Comparison of ENCODE assay signal across 19 mouse cellular contexts in the genomic region with DNA sequence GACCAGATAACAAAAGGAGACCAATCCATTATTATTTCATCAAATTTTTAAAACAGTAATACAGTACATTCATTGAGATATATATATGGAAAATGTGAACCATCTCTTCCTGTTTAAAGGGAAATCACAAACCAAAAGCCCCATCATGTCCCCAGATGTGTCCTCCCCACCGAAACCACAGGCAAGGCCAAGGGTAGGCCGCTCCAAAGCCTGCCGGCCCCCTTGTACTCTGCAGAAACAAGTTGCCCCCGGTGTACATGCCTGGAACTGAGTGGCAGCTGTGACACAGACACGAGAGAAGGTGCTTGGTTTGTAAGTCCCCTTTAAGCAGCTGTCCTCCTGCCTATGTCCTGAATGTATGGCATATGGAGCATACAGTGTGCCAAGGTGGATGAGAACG.
DNase-seq lines count a peak whose midpoint lies in the region; ATAC-seq and TF ChIP-seq lines count a peak whose summit lies in the region.
"Had no signal": no experiment of that assay in that cellular context is flagged by ENCODE, and none has a peak within 500 bp of the region (broad histone marks: within the 10 kb centered on the region; RNA-seq: fewer than 3 reads in every experiment).

No protein-coding gene starts in this region.

- no peak overlapping the region for H3K4me2 ChIP-seq in kidney, embryonic 14.5 days (replicated peaks; ENCODE audit: low read depth, low read length)
- H3K4me2 ChIP-seq in CH12.LX (ENCODE audit: insufficient read depth, low read depth, poor library complexity, severe bottlenecking), result no peak overlapping the region
- H3K4me2 ChIP-seq in liver, postnatal 0 days (ENCODE audit: low read depth, low read length), result no peak overlapping the region
- H3K4me2 ChIP-seq: heart, embryonic 15.5 days; intestine, embryonic 15.5 days; midbrain, embryonic 12.5 days; neural tube, embryonic 15.5 days had no signal

- dilution Hi-C loops in CH12.LX (cut with MboI; ENCODE audit: extremely low pct_ligation_motif_present, extremely low pct_unique_long_range_greater_than_20kb, low sequenced_read_pairs), result no loop called here

- H3K36me3 ChIP-seq in kidney, embryonic 14.5 days (ENCODE audit: control insufficient read depth, insufficient read depth, low read length), result peaks cover 4% of the 10 kb centered on the region; the same call in 1 of the 2 replicates
- H3K36me3 ChIP-seq in CH12.LX (replicated peaks in 1 of 2; ENCODE audit: control insufficient read depth in 1 of 2, insufficient read depth in 1 of 2, low read length in 1 of 2), result peaks cover 11 to 43% of the 10 kb centered on the region in 2 experiments
- H3K36me3 ChIP-seq in liver, postnatal 0 days (replicated peaks; ENCODE audit: insufficient read depth, low read length), result peaks cover 29% of the 10 kb centered on the region
- H3K36me3 ChIP-seq: heart, embryonic 15.5 days had no signal

- no peak for TF ChIP-seq POLR2A in CH12.LX (IDR thresholded peaks at IDR 0.05; ENCODE audit: low read depth, low read length)

- H3K4me1 ChIP-seq in kidney, embryonic 14.5 days (ENCODE audit: control insufficient read depth, insufficient read depth, low read length), result no peaks in the 10 kb centered on the region; the same call in 1 of the 2 replicates
- H3K4me1 ChIP-seq in CH12.LX (ENCODE audit: control insufficient read depth in 1 of 2, insufficient read depth in 2 of 2), result peaks cover 4 to 15% of the 10 kb centered on the region in 2 experiments; a peak in 3 of 4 replicates
- H3K4me1 ChIP-seq in liver, postnatal 0 days (ENCODE audit: insufficient read depth), result no peaks in the 10 kb centered on the region
- H3K4me1 ChIP-seq: midbrain, embryonic 12.5 days had no signal

- H3K9me3 ChIP-seq in kidney, embryonic 14.5 days (ENCODE audit: control insufficient read depth, low read length), result no peaks in the 10 kb centered on the region
- no peaks in the 10 kb centered on the region for H3K9me3 ChIP-seq in CH12.LX (replicated peaks; ENCODE audit: low read length)
- no peaks in the 10 kb centered on the region for H3K9me3 ChIP-seq in liver, postnatal 0 days (ENCODE audit: low read length)
- H3K9me3 ChIP-seq: heart, embryonic 15.5 days; intestine, embryonic 15.5 days; midbrain, embryonic 12.5 days; neural tube, embryonic 15.5 days had no signal

- no peak for TF ChIP-seq CTCF in CH12.LX (conservative IDR thresholded peaks at IDR 0.05 in 1 of 2, IDR thresholded peaks at IDR 0.05 in 1 of 2; ENCODE audit: low read depth in 2 of 2, low read length in 2 of 2)
- no peak for TF ChIP-seq CTCF in liver, postnatal 0 days (IDR thresholded peaks at IDR 0.05; ENCODE audit: low read depth)

- no peak overlapping the region for H3K9ac ChIP-seq in kidney, embryonic 14.5 days (ENCODE audit: low read depth, low read length)
- no peak overlapping the region for H3K9ac ChIP-seq in CH12.LX (ENCODE audit: insufficient read depth, low read depth)
- H3K9ac ChIP-seq in liver, postnatal 0 days (replicated peaks), result no peak overlapping the region
- H3K9ac ChIP-seq: forebrain, postnatal 0 days; heart, embryonic 15.5 days; intestine, embryonic 15.5 days; midbrain, embryonic 12.5 days; neural tube, embryonic 15.5 days had no signal

- peaks cover 8% of the 10 kb centered on the region; the same call in 1 of the 2 replicates for H3K79me2 ChIP-seq in CH12.LX (replicated peaks; ENCODE audit: control insufficient read depth, extremely low read depth, insufficient read depth, poor library complexity, severe bottlenecking)

- no peak for DNase-seq in kidney, postnatal 10 days
- DNase-seq in 416B (ENCODE audit: low read depth) (peak; percentile 91), CH12.LX (ENCODE audit: extremely low read depth) (peak; percentile 29)
- DNase-seq in liver, postnatal 0 days, result no peak
- DNase-seq: adrenal gland, postnatal 14 days; forebrain, postnatal 0 days; gastrocnemius, postnatal 36 days; heart, postnatal 36 days had no signal

- in situ Hi-C loops in CH12.LX (cut with MboI; ENCODE audit: low pct_ligation_motif_present, low pct_unique_long_range_greater_than_20kb, low sequenced_read_pairs), result no loop called here

- no peaks in the 10 kb centered on the region for H3K27me3 ChIP-seq in kidney, embryonic 14.5 days (ENCODE audit: control insufficient read depth, insufficient read depth, low read length)
- no peaks in the 10 kb centered on the region for H3K27me3 ChIP-seq in CH12.LX (replicated peaks)
- H3K27me3 ChIP-seq in liver, postnatal 0 days (ENCODE audit: insufficient read depth, low read length), result no peaks in the 10 kb centered on the region
- H3K27me3 ChIP-seq: heart, embryonic 15.5 days; intestine, embryonic 15.5 days; midbrain, embryonic 12.5 days; neural tube, embryonic 15.5 days had no signal

- no peak overlapping the region for H3K4me3 ChIP-seq in kidney, embryonic 14.5 days (ENCODE audit: low read length)
- H3K4me3 ChIP-seq in CH12.LX (replicated peaks in 1 of 3; ENCODE audit: low read depth in 2 of 3, low read length in 2 of 3, poor library complexity in 1 of 3), result no peak overlapping the region
- no peak overlapping the region for H3K4me3 ChIP-seq in liver, postnatal 0 days (ENCODE audit: low read depth, low read length)
- H3K4me3 ChIP-seq: heart, embryonic 15.5 days; intestine, embryonic 15.5 days; midbrain, embryonic 12.5 days; neural tube, embryonic 15.5 days had no signal

- 0 out of 2 replicates have a peak, but pooled peaks have one; percentile 20 for ATAC-seq in kidney, embryonic 14.5 days (ENCODE audit: low FRiP score, low TSS enrichment)
- ATAC-seq in inflammation-experienced regulatory T-cells, adult 6 months, result peak; percentile 21
- ATAC-seq in frontal cortex, adult (ENCODE audit: low TSS enrichment), result no peak
- no peak for ATAC-seq in liver, postnatal 0 days
- ATAC-seq: forebrain, postnatal 0 days; intestine, embryonic 15.5 days; lung, postnatal 0 days had no signal

- no peak for TF ChIP-seq RAD21 in CH12.LX (IDR thresholded peaks at IDR 0.05; ENCODE audit: low read depth, low read length)

- TF ChIP-seq EP300 in CH12.LX (IDR thresholded peaks at IDR 0.05; ENCODE audit: low read length), result no peak
- TF ChIP-seq EP300 in liver, postnatal 0 days (IDR thresholded peaks at IDR 0.05; ENCODE audit: low read depth), result no peak

- H3K27ac ChIP-seq in kidney, embryonic 14.5 days (ENCODE audit: low read depth, low read length), result no peak overlapping the region
- H3K27ac ChIP-seq in CH12.LX (ENCODE audit: insufficient read depth, low read depth), result no peak overlapping the region
- H3K27ac ChIP-seq in liver, postnatal 0 days (ENCODE audit: low read depth), result no peak overlapping the region
- H3K27ac ChIP-seq: heart, embryonic 15.5 days; intestine, embryonic 15.5 days; kidney, postnatal 0 days; macrophage; midbrain, embryonic 12.5 days; neural tube, embryonic 15.5 days; stomach, postnatal 0 days had no signal

- WGBS in kidney, embryonic 14.5 days, result 83% methylated on average over 6 of the region's 6 CpGs
- WGBS in liver, postnatal 0 days (ENCODE audit: insufficient replicate concordance), result 71% methylated on average over 6 of the region's 6 CpGs

TF ChIP-seq in CH12.LX, 34 proteins besides CTCF, POLR2A, EP300 and RAD21:
- TF ChIP-seq ZKSCAN1 (IDR thresholded peaks at IDR 0.05; ENCODE audit: borderline replicate concordance, low read depth, low read length) (no peak), UBTF (IDR thresholded peaks at IDR 0.05; ENCODE audit: low read depth, low read length) (no peak), NRF1 (IDR thresholded peaks at IDR 0.05; ENCODE audit: low read depth, low read length) (no peak), ZC3H11A (IDR thresholded peaks at IDR 0.05; ENCODE audit: low read depth, low read length) (no peak), ZNF384 (IDR thresholded peaks at IDR 0.05; ENCODE audit: low read depth, low read length) (no peak), USF1 (IDR thresholded peaks at IDR 0.05; ENCODE audit: low read depth, low read length) (no peak), SMC3 (IDR thresholded peaks at IDR 0.05; ENCODE audit: low read depth, low read length) (no peak), CHD1 (IDR thresholded peaks at IDR 0.05; ENCODE audit: low read depth, low read length) (no peak), KAT2A (IDR thresholded peaks at IDR 0.05; ENCODE audit: insufficient replicate concordance, low read length) (no peak), MAX (IDR thresholded peaks at IDR 0.05; ENCODE audit: low read length) (no peak), JUND (conservative IDR thresholded peaks at IDR 0.05; ENCODE audit: low read depth, low read length) (no peak), HCFC1 (IDR thresholded peaks at IDR 0.05; ENCODE audit: low read depth, low read length) (no peak), TBP (conservative IDR thresholded peaks at IDR 0.05; ENCODE audit: low read depth, low read length) (no peak), GABPA (IDR thresholded peaks at IDR 0.05; ENCODE audit: insufficient replicate concordance, low read depth, low read length) (no peak)

Comparison
In these comparisons a context has a peak if more than half of its experiments do, and no peak if none do; other contexts are left out.
1. ATAC-seq: peak in kidney, embryonic 14.5 days (single experiment) and inflammation-experienced regulatory T-cells, adult 6 months (single experiment); none in frontal cortex, adult (single experiment) and liver, postnatal 0 days (single experiment).
2. DNase-seq: peak in 416B (single experiment) and CH12.LX (single experiment); none in kidney, postnatal 10 days (single experiment) and liver, postnatal 0 days (single experiment).